Mouse (Mus musculus) thymus, postnatal 10 days (tissue): ENCODE data around the gene Zmym5.
"Not testable (repeated sequence)": the region's sequence is repeated elsewhere in the genome, so short reads cannot be mapped to it uniquely, and the experiment has no call there.

Source experiments
- DNase-seq, 2 experiments: peaks; one replicate each; pipeline ENCODE4 v3.0.0; 2021; ENCODE audit warnings: low spot score in 2 of 2

The Zmym5 gene

DNA sequence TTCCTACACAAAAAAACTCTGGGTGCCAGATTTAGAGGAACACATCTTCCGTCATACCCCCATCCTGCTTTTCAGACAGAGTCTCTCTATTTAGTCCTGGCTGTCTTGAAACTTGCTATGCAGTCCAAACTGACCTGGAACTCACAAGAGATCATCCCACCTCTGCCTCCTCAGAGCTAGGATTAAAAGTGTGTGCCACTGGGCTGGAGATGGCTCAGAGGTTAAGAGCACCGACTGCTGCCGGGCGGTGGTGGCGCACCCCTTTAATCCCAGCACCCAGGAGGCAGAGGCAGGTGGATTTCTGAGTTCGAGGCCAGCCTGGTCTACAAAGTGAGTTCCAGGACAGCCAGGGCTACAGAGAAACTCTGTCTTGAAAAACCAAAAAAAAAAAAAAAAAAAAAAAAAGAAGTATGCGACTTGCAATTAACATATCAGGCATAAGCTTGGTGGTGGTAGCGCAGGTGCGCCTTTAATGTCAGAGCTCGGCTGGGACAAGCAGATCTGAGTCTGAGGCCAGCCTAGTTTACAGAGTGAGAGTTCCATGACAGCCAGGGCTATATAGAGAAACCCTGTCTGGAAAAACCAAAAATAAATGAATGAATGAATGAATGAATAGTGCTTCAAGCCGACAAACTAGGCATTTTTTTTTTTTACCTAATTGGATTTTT is 34.8 kb downstream of the Zmym5 start:
- peak; percentile 40 for DNase-seq

DNA sequence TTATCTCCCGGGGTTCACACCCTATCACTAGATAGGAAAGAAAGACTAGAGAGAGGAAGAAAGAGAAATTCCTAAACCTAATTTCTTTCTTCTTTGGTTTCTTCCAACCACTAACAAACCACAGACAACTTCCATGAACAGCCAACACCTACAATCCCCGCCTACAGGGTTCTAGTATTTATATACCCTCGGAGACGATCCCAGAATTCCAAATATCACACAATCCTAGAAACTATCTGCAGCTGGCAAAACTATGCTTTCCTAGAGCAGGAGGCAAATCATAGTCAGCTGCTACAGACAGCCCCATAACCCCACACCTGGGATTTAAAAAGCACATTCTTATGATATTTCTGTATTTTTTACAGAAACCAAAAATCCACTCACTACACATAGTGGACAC is 36.1 kb downstream of the Zmym5 start:
- no peak for DNase-seq

DNA sequence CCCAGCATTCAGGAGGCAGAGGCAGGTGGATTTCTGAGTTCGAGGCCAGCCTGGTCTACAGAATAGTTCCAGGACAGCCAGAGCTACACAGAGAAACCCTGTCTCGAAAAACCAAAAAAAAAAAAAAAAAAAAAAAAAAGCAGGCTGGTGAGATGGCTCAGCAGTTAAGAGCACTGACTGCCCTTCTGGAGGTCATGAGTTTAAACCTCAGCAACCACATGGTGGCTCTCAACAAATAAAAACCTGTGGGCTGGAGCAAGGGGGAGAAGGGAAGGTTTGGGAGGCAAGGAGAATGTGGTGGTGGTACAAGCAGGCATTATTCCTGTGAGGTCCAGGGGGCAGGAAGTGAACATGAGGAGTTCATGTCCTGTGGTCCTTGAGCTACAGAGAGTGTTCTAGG is 45.1 kb downstream of the Zmym5 start:
- not testable (repeated sequence) for DNase-seq

DNA sequence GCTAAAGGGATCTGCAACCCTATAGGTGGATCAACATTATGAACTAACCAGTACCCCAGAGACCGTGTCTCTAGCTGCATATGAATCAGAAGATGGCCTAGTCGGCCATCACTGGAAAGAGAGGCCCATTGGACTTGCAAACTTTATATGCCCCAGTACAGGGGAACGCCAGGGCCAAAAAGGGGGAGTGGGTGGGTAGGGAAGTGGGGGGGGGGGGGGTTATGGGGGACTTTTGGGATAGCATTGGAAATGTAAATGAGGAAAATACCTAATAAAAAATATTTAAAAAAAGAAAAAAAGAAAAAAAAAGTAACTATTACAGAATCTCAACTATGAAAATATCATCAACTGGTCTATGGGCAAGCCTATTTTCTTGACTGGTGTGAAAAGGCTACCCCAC is 46.4 kb downstream of the Zmym5 start:
- DNase-seq: not testable (repeated sequence)

DNA sequence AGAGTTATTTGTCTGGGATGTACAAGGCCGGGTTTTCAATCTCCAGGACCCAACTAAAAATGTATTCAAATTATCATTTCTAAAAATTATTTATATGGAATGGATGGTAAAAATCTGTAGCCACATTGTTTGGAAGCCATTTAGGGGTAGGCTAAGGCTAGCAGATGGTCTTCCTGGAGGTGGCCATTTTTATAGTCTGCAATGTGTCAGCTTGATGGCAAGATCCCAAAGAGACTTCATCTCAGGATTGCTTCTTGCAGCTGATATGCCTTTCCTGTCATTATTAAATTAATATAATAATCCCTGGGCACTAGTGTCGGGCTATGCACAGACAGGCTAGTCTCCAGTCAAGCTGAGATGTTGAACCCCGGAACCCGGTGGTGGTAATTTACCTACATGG is 60.2 kb downstream of the Zmym5 start:
- DNase-seq: no peak
